Mouse (Mus musculus) intestine, embryonic 14.5 days (tissue): ENCODE data around the gene Nbeal2. TPM values are rescaled to one million over a fixed set of nuclear protein-coding genes. Genes with fewer than 3 reads are reported as not detected.
"Not testable (repeated sequence)": the region's sequence is repeated elsewhere in the genome, so short reads cannot be mapped to it uniquely, and the experiment has no call there.

Experiments
- ATAC-seq: fragments of 200-750 bp; cut with Nextera tagmentation; replicated peaks from 2 replicates; pipeline ENCODE4 v1.8.0; 2017; ENCODE audit warnings: low read depth, moderate number of reproducible peaks, moderate TSS enrichment, moderate library complexity; ENCODE audit not compliant: low FRiP score, low TSS enrichment
- DNase-seq: peaks from one replicate; pipeline ENCODE4 v3.0.0-alpha.2; 2018; ENCODE audit warnings: low spot score
- H3K27ac ChIP-seq: fragments of 300-500 bp; sonication (generic); 2 replicates; pipeline ENCODE4 v1.5.1; 2014; ENCODE audit warnings: low read depth, mild to moderate bottlenecking, control low read depth
- H3K27me3 ChIP-seq: fragments of 300-500 bp; sonication (generic); replicated peaks from 2 replicates; pipeline ENCODE4 v1.6.1; 2014; ENCODE audit warnings: low read length, control low read depth; ENCODE audit not compliant: control insufficient read depth, insufficient read depth
- H3K36me3 ChIP-seq: fragments of 300-500 bp; sonication (generic); 2 replicates; pipeline ENCODE4 v1.6.1; 2014; ENCODE audit warnings: low read length, control low read depth; ENCODE audit not compliant: control insufficient read depth, insufficient read depth
- H3K4me1 ChIP-seq: fragments of 300-500 bp; sonication (generic); replicated peaks from 2 replicates; pipeline ENCODE4 v1.6.1; 2014; ENCODE audit warnings: low read length, control low read depth, mixed read lengths; ENCODE audit not compliant: control insufficient read depth, insufficient read depth
- H3K4me2 ChIP-seq: fragments of 300-500 bp; sonication (generic); 2 replicates; pipeline ENCODE4 v1.6.1; 2014; ENCODE audit warnings: low read length
- H3K4me3 ChIP-seq: fragments of 300-500 bp; sonication (generic); 2 replicates; pipeline ENCODE4 v1.5.1; 2014; ENCODE audit warnings: low read depth, low read length, control low read depth, mixed read lengths
- H3K9ac ChIP-seq: fragments of 300-500 bp; sonication (generic); 2 replicates; pipeline ENCODE4 v1.6.1; 2014; ENCODE audit warnings: mild to moderate bottlenecking, low read length
- H3K9me3 ChIP-seq: fragments of 300-500 bp; sonication (generic); 2 replicates; pipeline ENCODE4 v1.6.1; 2016; ENCODE audit warnings: low read length, control low read depth; ENCODE audit not compliant: control insufficient read depth
- WGBS: fragments of 180-500 bp; shearing (Covaris S2); extraction: QIAGEN DNeasy Blood & Tissue Kit; methylation state at CpG from one replicate; pipeline ENCODE4 v1.1.7; 2014; 5-methylcytosine and 5-hydroxymethylcytosine counted together
- polyA plus RNA-seq: library from polyadenylated mRNA; unstranded; fragments of >200 nt; fragmentation: Nextera tagmentation; extraction: Ambion mirVana; gene quantifications from 2 replicates; pipeline ENCODE4 v1.2.1, GENCODE M21; 2014

Gene Nbeal2
- polyA plus RNA-seq, 1 experiment from 2014 or later, result 4.7 TPM

DNA sequence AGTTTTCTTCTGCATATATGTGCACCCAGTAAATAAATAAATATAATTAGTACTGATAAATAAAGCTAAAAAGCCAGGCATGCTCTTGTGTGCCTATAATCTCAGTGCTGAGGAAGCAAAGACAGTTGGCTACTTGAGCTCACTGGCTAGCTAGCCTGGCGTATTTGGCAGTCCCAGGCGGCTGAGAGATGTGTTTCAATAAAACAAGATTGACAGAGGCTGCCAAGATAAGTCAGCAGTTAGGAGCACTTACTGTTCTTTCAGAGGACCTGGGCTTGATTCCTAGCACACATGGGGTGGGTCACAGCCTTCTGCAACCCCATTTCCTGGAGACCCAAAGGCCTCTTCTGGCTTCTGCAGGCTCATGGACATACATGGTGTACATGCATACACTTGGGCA, 33.9 kb upstream of the Nbeal2 start:
- Histone ChIP-seq H3K36me3 (no peaks in the 10 kb centered on the region), H3K9me3 (no peaks in the 10 kb centered on the region), H3K27me3 (no peaks in the 10 kb centered on the region), H3K4me2 (no peak overlapping the region), H3K4me1 (peaks cover 25% of the 10 kb centered on the region), H3K4me3 (no peak overlapping the region), H3K9ac (no peak overlapping the region), H3K27ac (no peak overlapping the region)
- no peak for DNase-seq
- 82% methylated on average over 2 of the region's 2 CpGs for WGBS
- no peak for ATAC-seq

GRCm38 (mm10) chr9:110687061-110687460, 33.1 kb upstream of the Nbeal2 start:
- no peaks in the 10 kb centered on the region for H3K27me3 ChIP-seq
- no peak overlapping the region for H3K4me2 ChIP-seq
- H3K36me3 ChIP-seq, result no peaks in the 10 kb centered on the region
- H3K27ac ChIP-seq, result no peak overlapping the region
- H3K9me3 ChIP-seq, result no peaks in the 10 kb centered on the region
- no peak overlapping the region for H3K9ac ChIP-seq
- WGBS, result 65% methylated on average over 5 of the region's 5 CpGs
- peaks cover 28% of the 10 kb centered on the region for H3K4me1 ChIP-seq
- ATAC-seq (no peak), DNase-seq (no peak)
- no peak overlapping the region for H3K4me3 ChIP-seq

- DNase-seq (no peak), ATAC-seq (no peak)
- WGBS, result 62% methylated on average over 3 of the region's 3 CpGs
- Histone ChIP-seq H3K27ac (no peak overlapping the region), H3K27me3 (no peaks in the 10 kb centered on the region), H3K36me3 (no peaks in the 10 kb centered on the region), H3K4me2 (no peak overlapping the region), H3K4me3 (no peak overlapping the region), H3K9ac (no peak overlapping the region), H3K9me3 (no peaks in the 10 kb centered on the region), H3K4me1 (peaks cover 31% of the 10 kb centered on the region)
These were observed 32.5 kb upstream of the Nbeal2 start for GRCm38 (mm10) chr9:110686472-110686871.

GRCm38 (mm10) chr9:110685591-110685990, 31.6 kb upstream of the Nbeal2 start:
- H3K27ac ChIP-seq, result no peak overlapping the region
- DNase-seq, result no peak
- H3K27me3 ChIP-seq, result no peaks in the 10 kb centered on the region
- no peak overlapping the region for H3K4me2 ChIP-seq
- peaks cover 31% of the 10 kb centered on the region for H3K4me1 ChIP-seq
- no peaks in the 10 kb centered on the region for H3K36me3 ChIP-seq
- H3K9ac ChIP-seq, result no peak overlapping the region
- 79% methylated on average over 5 of the region's 5 CpGs for WGBS
- no peak overlapping the region for H3K4me3 ChIP-seq
- H3K9me3 ChIP-seq, result no peaks in the 10 kb centered on the region
- ATAC-seq, result no peak; the same call in 1 of the 2 replicates

- Histone ChIP-seq H3K4me1 (peaks cover 30% of the 10 kb centered on the region), H3K27me3 (no peaks in the 10 kb centered on the region), H3K4me3 (no peak overlapping the region), H3K36me3 (no peaks in the 10 kb centered on the region; the same call in 1 of the 2 replicates), H3K9ac (no peak overlapping the region), H3K27ac (no peak overlapping the region), H3K9me3 (no peaks in the 10 kb centered on the region), H3K4me2 (no peak overlapping the region)
- ATAC-seq (no peak), DNase-seq (no peak)
- 93% methylated on average over 8 of the region's 8 CpGs for WGBS
These were observed 31.2 kb upstream of the Nbeal2 start for GRCm38 (mm10) chr9:110685187-110685586.

DNA sequence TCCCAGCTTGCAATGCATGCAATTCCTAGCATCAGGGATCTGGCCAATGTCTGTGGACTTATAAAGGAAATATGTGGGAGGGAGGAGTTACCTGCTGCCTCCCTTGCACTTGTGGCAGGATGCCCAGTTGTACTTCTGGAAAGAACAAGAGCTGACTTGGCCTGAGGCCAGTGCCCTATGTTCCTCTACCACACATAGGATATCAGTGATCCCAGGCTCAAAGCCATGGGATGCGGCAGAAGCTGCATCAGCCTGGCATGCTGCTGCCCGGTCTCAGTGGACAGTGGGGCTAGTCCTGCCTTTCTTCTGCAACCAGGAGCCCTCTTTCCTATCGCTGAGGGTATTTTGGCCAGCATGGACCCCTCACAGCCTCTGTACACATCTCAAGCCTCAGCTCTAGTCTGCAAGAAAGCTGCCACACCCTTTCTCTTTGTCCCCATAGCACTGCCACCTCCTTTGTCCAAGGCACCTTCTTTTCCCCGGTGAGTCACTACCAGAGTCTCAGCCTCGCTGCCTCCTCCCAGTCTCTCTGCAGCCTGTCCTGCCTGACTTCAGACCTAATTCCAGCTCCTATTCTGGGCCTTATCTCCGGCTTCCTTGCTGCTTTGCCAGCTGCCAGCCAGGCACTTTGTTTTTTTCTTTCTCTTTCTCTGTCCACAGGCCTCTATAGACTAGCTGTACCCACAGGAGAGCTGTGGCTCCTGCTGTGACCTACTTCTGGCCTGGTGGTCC, 30.3 kb upstream of the Nbeal2 start:
- no peaks in the 10 kb centered on the region for H3K27me3 ChIP-seq
- DNase-seq, result no peak

GRCm38 (mm10) chr9:110683574-110684099, 29.7 kb upstream of the Nbeal2 start:
- no peaks in the 10 kb centered on the region for H3K9me3 ChIP-seq
- H3K9ac ChIP-seq, result no peak overlapping the region
- H3K27me3 ChIP-seq, result no peaks in the 10 kb centered on the region
- DNase-seq, result no peak
- peaks cover 5% of the 10 kb centered on the region; the same call in 1 of the 2 replicates for H3K36me3 ChIP-seq
- no peak overlapping the region for H3K4me2 ChIP-seq
- H3K4me1 ChIP-seq, result peaks cover 28% of the 10 kb centered on the region
- peak; percentile 1; the same call in 1 of the 2 replicates for ATAC-seq
- no peak overlapping the region for H3K4me3 ChIP-seq
- peak overlapping the region; percentile 43; the same call in 1 of the 2 replicates for H3K27ac ChIP-seq
- WGBS, result 56% methylated on average over 4 of the region's 4 CpGs

More for the DNA sequence above, 30.3 kb upstream of the Nbeal2 start:
- Histone ChIP-seq H3K27ac (peak overlapping the region; percentile 57), H3K4me3 (no peak overlapping the region), H3K4me2 (no peak overlapping the region), H3K9me3 (no peaks in the 10 kb centered on the region), H3K36me3 (peaks cover 5% of the 10 kb centered on the region; the same call in 1 of the 2 replicates), H3K9ac (no peak overlapping the region), H3K4me1 (peaks cover 28% of the 10 kb centered on the region)
- 68% methylated on average over 6 of the region's 6 CpGs for WGBS
- ATAC-seq, result peak; percentile 26

DNA sequence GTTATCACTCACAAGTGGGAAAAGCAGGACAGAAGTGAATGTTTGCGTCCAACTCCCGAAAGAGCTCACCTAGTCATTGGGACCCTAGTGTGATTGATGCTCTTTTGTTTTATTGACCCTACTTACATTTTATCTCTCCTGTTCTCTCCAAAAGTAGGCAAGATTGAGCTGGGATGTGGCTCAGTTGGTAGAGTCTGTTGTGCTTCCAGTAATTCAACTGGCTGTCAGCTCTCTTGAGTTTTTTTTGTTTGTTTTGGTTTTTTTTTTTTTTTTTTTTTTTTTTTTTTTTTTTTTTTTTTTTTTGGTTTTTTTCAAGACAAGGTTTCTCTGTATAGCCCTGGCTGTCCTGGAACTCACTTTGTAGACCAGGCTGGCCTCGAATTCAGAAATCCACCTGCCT, 28.7 kb upstream of the Nbeal2 start:
- H3K27ac ChIP-seq, ATAC-seq: not testable (repeated sequence)
- peaks cover 28% of the 10 kb centered on the region for H3K4me1 ChIP-seq

GRCm38 (mm10) chr9:110682255-110682654, 28.3 kb upstream of the Nbeal2 start:
- DNase-seq (no peak), ATAC-seq (no peak)
- H3K36me3 ChIP-seq, result peaks cover 5% of the 10 kb centered on the region; the same call in 1 of the 2 replicates
- no peak overlapping the region for H3K4me2 ChIP-seq
- no peak overlapping the region for H3K27ac ChIP-seq
- no peaks in the 10 kb centered on the region for H3K27me3 ChIP-seq
- no peaks in the 10 kb centered on the region for H3K9me3 ChIP-seq
- 51% methylated on average over 5 of the region's 5 CpGs for WGBS
- H3K4me1 ChIP-seq, result peaks cover 28% of the 10 kb centered on the region
- no peak overlapping the region for H3K9ac ChIP-seq
- no peak overlapping the region for H3K4me3 ChIP-seq

More for the DNA sequence above, 28.7 kb upstream of the Nbeal2 start:
- 80% methylated on average over 3 of the region's 3 CpGs for WGBS
- H3K9ac ChIP-seq, H3K27me3 ChIP-seq, H3K4me3 ChIP-seq, DNase-seq, H3K9me3 ChIP-seq, H3K4me2 ChIP-seq, H3K36me3 ChIP-seq: not testable (repeated sequence)
